Mouse (Mus musculus) kidney, postnatal 0 days (tissue): ENCODE measurements around the gene Fbxo28. TPM values are rescaled to one million over a fixed set of nuclear protein-coding genes. Genes with fewer than 3 reads are reported as not detected.

ENCODE experiments used
- ATAC-seq: fragments of 200-750 bp; cut with Nextera tagmentation; replicated peaks from 2 replicates; pipeline ENCODE4 v1.8.0; 2017; ENCODE audit warnings: low read depth, moderate number of reproducible peaks, moderate TSS enrichment, moderate library complexity; ENCODE audit not compliant: low FRiP score
- DNase-seq: peaks from one replicate; pipeline ENCODE4 v3.0.0-alpha.2; 2016; ENCODE audit warnings: low spot score
- H3K27ac ChIP-seq: fragments of 300-500 bp; sonication (generic); 2 replicates; pipeline ENCODE4 v1.5.1; 2014; ENCODE audit warnings: mild to moderate bottlenecking
- H3K27me3 ChIP-seq: fragments of 300-500 bp; sonication (generic); 2 replicates; pipeline ENCODE4 v1.6.1; 2014; ENCODE audit warnings: low read length, mixed read lengths; ENCODE audit not compliant: insufficient read depth
- H3K36me3 ChIP-seq: fragments of 300-500 bp; sonication (generic); 2 replicates; pipeline ENCODE4 v1.6.1; 2014; ENCODE audit warnings: low read length, mixed read lengths; ENCODE audit not compliant: insufficient read depth
- H3K4me1 ChIP-seq: fragments of 300-500 bp; sonication (generic); replicated peaks from 2 replicates; pipeline ENCODE4 v1.6.1; 2014; ENCODE audit warnings: antibody characterized with exemption, low read length, mixed read lengths; ENCODE audit not compliant: insufficient read depth
- H3K4me2 ChIP-seq: fragments of 300-500 bp; sonication (generic); 2 replicates; pipeline ENCODE4 v1.6.1; 2014; ENCODE audit warnings: mild to moderate bottlenecking, low read length, moderate library complexity, mixed read lengths
- H3K4me3 ChIP-seq: fragments of 300-500 bp; sonication (generic); replicated peaks from 2 replicates; pipeline ENCODE4 v1.5.1; 2014; ENCODE audit warnings: low read depth, low read length
- H3K9ac ChIP-seq: fragments of 300-500 bp; sonication (generic); 2 replicates; pipeline ENCODE4 v1.6.1; 2014; ENCODE audit warnings: low read depth, low read length
- H3K9me3 ChIP-seq: fragments of 300-500 bp; sonication (generic); replicated peaks from 2 replicates; pipeline ENCODE4 v1.6.1; 2016; ENCODE audit warnings: low read length, inconsistent platforms, mixed read lengths
- CTCF ChIP-seq: IDR thresholded peaks from 2 replicates; pipeline ENCODE4 v1.5.1; 2016; ENCODE audit warnings: antibody characterized with exemption, low read depth, mild to moderate bottlenecking, moderate library complexity
- WGBS: fragments of 180-500 bp; shearing (Covaris S2); extraction: QIAGEN DNeasy Blood & Tissue Kit; methylation state at CpG from one replicate; pipeline ENCODE4 v1.1.7; 2014; 5-methylcytosine and 5-hydroxymethylcytosine counted together
- polyA plus RNA-seq: library from polyadenylated mRNA; unstranded; fragments of >200 nt; fragmentation: Nextera tagmentation; extraction: Ambion mirVana; gene quantifications from 2 replicates; pipeline ENCODE4 v1.2.1, GENCODE M21; 2015

Fbxo28 gene
- polyA plus RNA-seq, 1 experiment from 2014 or later: 17.1 TPM

- no peak for DNase-seq
- no peak overlapping the region for H3K4me2 ChIP-seq
- H3K4me3 ChIP-seq: no peak overlapping the region
- no peak overlapping the region for H3K27ac ChIP-seq
- no peaks in the 10 kb centered on the region for H3K9me3 ChIP-seq
- ATAC-seq: no peak
- H3K36me3 ChIP-seq: no peaks in the 10 kb centered on the region
- no peaks in the 10 kb centered on the region for H3K4me1 ChIP-seq
- TF ChIP-seq CTCF: no peak
- H3K27me3 ChIP-seq: no peaks in the 10 kb centered on the region
- H3K9ac ChIP-seq: no peak overlapping the region
- 63% methylated on average over 6 of the region's 6 CpGs for WGBS
These were observed 8.1 kb upstream of the Fbxo28 start for GRCm38 (mm10) chr1:182349557-182349956.

- no peak overlapping the region for H3K9ac ChIP-seq
- no peak for DNase-seq
- H3K9me3 ChIP-seq: no peaks in the 10 kb centered on the region
- no peak for ATAC-seq
- no peak overlapping the region for H3K4me3 ChIP-seq
- no peak overlapping the region for H3K4me2 ChIP-seq
- WGBS: 31% methylated on average over 5 of the region's 5 CpGs
- no peaks in the 10 kb centered on the region for H3K4me1 ChIP-seq
- H3K27ac ChIP-seq: no peak overlapping the region
- no peak for TF ChIP-seq CTCF
- no peaks in the 10 kb centered on the region for H3K27me3 ChIP-seq
- no peaks in the 10 kb centered on the region for H3K36me3 ChIP-seq
These were observed 5.1 kb upstream of the Fbxo28 start for GRCm38 (mm10) chr1:182346491-182346890.

- no peaks in the 10 kb centered on the region for H3K36me3 ChIP-seq
- no peaks in the 10 kb centered on the region for H3K4me1 ChIP-seq
- H3K9ac ChIP-seq: no peak overlapping the region
- WGBS: 76% methylated on average over 2 of the region's 2 CpGs
- no peaks in the 10 kb centered on the region for H3K9me3 ChIP-seq
- TF ChIP-seq CTCF: no peak
- DNase-seq (no peak), ATAC-seq (no peak)
- no peak overlapping the region for H3K4me3 ChIP-seq
- no peak overlapping the region for H3K4me2 ChIP-seq
- no peak overlapping the region for H3K27ac ChIP-seq
- H3K27me3 ChIP-seq: no peaks in the 10 kb centered on the region
These were observed 4.4 kb upstream of the Fbxo28 start for GRCm38 (mm10) chr1:182345857-182346256.

- Histone ChIP-seq H3K9ac (peak overlapping the region; percentile 97; the same call in 1 of the 2 replicates), H3K4me3 (peak overlapping the region; percentile 96), H3K36me3 (no peaks in the 10 kb centered on the region), H3K4me2 (peak overlapping the region; percentile 59), H3K27ac (no peak overlapping the region), H3K4me1 (peaks cover 6% of the 10 kb centered on the region; the same call in 1 of the 2 replicates), H3K9me3 (no peaks in the 10 kb centered on the region), H3K27me3 (no peaks in the 10 kb centered on the region)
- no peak for TF ChIP-seq CTCF
- DNase-seq (no peak), ATAC-seq (no peak)
- WGBS: 36% methylated on average over 6 of the region's 6 CpGs
These were observed 564 bp upstream of the Fbxo28 start for GRCm38 (mm10) chr1:182341993-182342392.

- Histone ChIP-seq H3K9me3 (no peaks in the 10 kb centered on the region), H3K4me3 (peak overlapping the region; percentile 96), H3K27me3 (no peaks in the 10 kb centered on the region), H3K4me2 (peak overlapping the region; percentile 90), H3K4me1 (peaks cover 6% of the 10 kb centered on the region; the same call in 1 of the 2 replicates), H3K9ac (peak overlapping the region; percentile 97), H3K36me3 (no peaks in the 10 kb centered on the region), H3K27ac (no peak overlapping the region)
- ATAC-seq: no peak
- no peak for TF ChIP-seq CTCF
- 29% methylated on average over 7 of the region's 7 CpGs for WGBS
- peak; percentile 12 for DNase-seq
These were observed 1.1 kb downstream of the Fbxo28 start for GRCm38 (mm10) chr1:182340281-182340680.

GRCm38 (mm10) chr1:182338961-182339565 is 2.4 kb downstream of the Fbxo28 start:
- Histone ChIP-seq H3K4me2 (no peak overlapping the region), H3K36me3 (no peaks in the 10 kb centered on the region), H3K4me3 (no peak overlapping the region), H3K27me3 (no peaks in the 10 kb centered on the region), H3K9me3 (no peaks in the 10 kb centered on the region), H3K9ac (no peak overlapping the region), H3K27ac (no peak overlapping the region), H3K4me1 (peaks cover 6% of the 10 kb centered on the region; the same call in 1 of the 2 replicates)
- ATAC-seq (no peak), DNase-seq (no peak)
- 77% methylated on average over 7 of the region's 7 CpGs for WGBS
- TF ChIP-seq CTCF: peak; percentile 31; the same call in 1 of the 2 replicates
